Mouse (Mus musculus) small intestine, adult 2 months (tissue): ENCODE measurements around the gene Atp8a2. TPM values are rescaled to one million over a fixed set of nuclear protein-coding genes. Genes with fewer than 3 reads are reported as not detected.

ENCODE experiments used
- H3K27ac ChIP-seq: fragments of 200-500 bp; 2 replicates; pipeline ENCODE4 v1.5.1; 2012; ENCODE audit warnings: low read depth, low read length, control low read depth, inconsistent platforms; ENCODE audit not compliant: insufficient read depth
- H3K27me3 ChIP-seq: fragments of 200-500 bp; 2 replicates; pipeline ENCODE4 v1.6.1; 2012; ENCODE audit warnings: mild to moderate bottlenecking, moderate library complexity, low read length, inconsistent platforms; ENCODE audit not compliant: control insufficient read depth, insufficient read depth
- H3K36me3 ChIP-seq: fragments of 200-500 bp; 2 replicates; pipeline ENCODE4 v1.6.1; 2012; ENCODE audit warnings: mild to moderate bottlenecking, low read length, control low read depth, inconsistent platforms; ENCODE audit not compliant: control insufficient read depth, insufficient read depth
- H3K4me1 ChIP-seq: fragments of 200-500 bp; 2 replicates; pipeline ENCODE4 v1.6.1; 2012; ENCODE audit warnings: low read length, inconsistent platforms, mixed read lengths; ENCODE audit not compliant: control insufficient read depth, insufficient read depth, insufficient read length
- H3K4me3 ChIP-seq: fragments of 200-500 bp; 2 replicates; pipeline ENCODE4 v1.5.1; 2012; ENCODE audit warnings: low read depth, mild to moderate bottlenecking, control low read depth, inconsistent platforms, low read length, moderate library complexity
- CTCF ChIP-seq: fragments of 200-500 bp; IDR thresholded peaks from 2 replicates; pipeline ENCODE4 v1.5.1; 2012; ENCODE audit warnings: low read depth, mild to moderate bottlenecking, control low read depth, inconsistent platforms, low read length, moderate library complexity, mixed read lengths; ENCODE audit not compliant: insufficient replicate concordance, insufficient read length; ENCODE audit errors: extremely low read depth
- POLR2A ChIP-seq: fragments of 200-500 bp; IDR thresholded peaks from 2 replicates; pipeline ENCODE4 v1.6.1; 2012; ENCODE audit warnings: low read depth, mild to moderate bottlenecking, control low read depth, inconsistent platforms, low read length, moderate library complexity
- WGBS: fragments of 180-500 bp; shearing (Covaris S2); methylation state at CpG from one replicate; pipeline ENCODE4 v1.1.7; 2018; 5-methylcytosine and 5-hydroxymethylcytosine counted together
- polyA plus RNA-seq: library from polyadenylated mRNA; depleted of rRNA; stranded (reverse); fragments of >200 nt; gene quantifications from 2 replicates; pipeline ENCODE4 v1.2.3, GENCODE M21; 2012

Gene Atp8a2
- polyA plus RNA-seq, 1 experiment: 3.7 TPM

DNA sequence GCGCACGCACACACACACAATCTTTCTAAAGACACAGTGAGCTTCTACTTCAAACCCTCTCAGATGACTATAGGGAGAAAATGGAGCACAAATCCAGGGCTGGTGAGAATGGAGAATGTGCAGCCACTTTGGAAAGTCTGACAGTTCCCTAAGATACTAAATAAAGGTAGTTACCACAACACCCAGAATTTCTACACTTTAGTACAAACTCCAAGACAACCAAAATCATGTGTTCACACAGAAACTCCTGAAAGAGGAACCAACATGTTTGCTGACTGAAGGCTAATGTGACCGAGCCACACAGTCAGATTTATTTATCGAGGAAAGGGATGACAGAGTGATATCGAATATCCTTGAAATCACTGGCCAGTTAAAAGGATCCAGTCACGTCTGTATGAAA lies 8.0 kb upstream of the Atp8a2 start:
- 89% methylated on average over 6 of the region's 6 CpGs for WGBS
- no peaks in the 10 kb centered on the region for H3K4me1 ChIP-seq
- TF ChIP-seq POLR2A (no peak), CTCF (no peak)
- no peaks in the 10 kb centered on the region for H3K36me3 ChIP-seq
- no peaks in the 10 kb centered on the region for H3K27me3 ChIP-seq
- no peak overlapping the region for H3K27ac ChIP-seq
- H3K4me3 ChIP-seq: no peak overlapping the region

DNA sequence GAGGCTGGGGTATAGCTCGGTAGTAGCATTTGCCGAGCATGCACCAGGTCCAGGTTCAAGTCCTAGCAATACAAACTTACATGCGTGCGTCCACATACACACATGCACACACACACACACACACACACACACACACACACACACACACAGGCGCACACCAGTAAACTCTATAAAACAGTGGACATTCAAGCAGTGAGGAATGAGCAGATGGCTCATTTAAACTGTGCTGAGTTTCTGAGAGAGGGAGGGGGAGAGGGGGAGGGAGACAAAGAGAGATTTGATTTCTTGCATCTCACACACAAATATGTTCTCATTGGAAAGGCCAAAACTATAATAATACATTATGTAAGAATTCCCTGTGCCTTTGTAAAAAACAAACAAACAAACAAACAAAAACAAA lies 980 bp downstream of the Atp8a2 start:
- TF ChIP-seq POLR2A (no peak), CTCF (no peak)
- Histone ChIP-seq H3K27me3 (no peaks in the 10 kb centered on the region), H3K27ac (no peak overlapping the region), H3K4me1 (no peaks in the 10 kb centered on the region), H3K4me3 (no peak overlapping the region), H3K36me3 (no peaks in the 10 kb centered on the region)
- WGBS: 81% methylated on average over 5 of the region's 5 CpGs

DNA sequence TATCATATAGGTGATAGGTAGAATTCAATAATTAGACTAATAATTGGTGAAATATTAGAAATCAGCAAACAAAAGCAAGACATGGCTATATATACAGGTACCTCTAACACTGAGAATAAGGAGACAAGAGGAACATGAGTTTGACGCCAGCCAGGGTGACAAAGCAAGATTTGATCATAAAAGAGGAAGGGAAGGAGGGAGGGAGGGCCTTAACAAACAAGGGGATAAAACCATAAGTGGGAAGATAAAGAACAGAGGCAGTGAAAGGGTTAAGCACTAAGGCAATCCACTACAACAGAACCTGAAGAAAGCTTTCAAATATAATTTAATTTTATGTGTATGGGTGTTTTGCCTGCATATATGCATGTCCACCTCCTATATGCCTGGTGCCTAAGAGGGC lies 2.4 kb downstream of the Atp8a2 start:
- WGBS: 76% methylated on average over 1 of the region's 1 CpGs
- Histone ChIP-seq H3K27ac (no peak overlapping the region), H3K4me1 (no peaks in the 10 kb centered on the region), H3K27me3 (no peaks in the 10 kb centered on the region), H3K4me3 (no peak overlapping the region), H3K36me3 (peaks cover 2% of the 10 kb centered on the region; the same call in 1 of the 2 replicates)
- no peak for TF ChIP-seq POLR2A
- no peak for TF ChIP-seq CTCF

DNA sequence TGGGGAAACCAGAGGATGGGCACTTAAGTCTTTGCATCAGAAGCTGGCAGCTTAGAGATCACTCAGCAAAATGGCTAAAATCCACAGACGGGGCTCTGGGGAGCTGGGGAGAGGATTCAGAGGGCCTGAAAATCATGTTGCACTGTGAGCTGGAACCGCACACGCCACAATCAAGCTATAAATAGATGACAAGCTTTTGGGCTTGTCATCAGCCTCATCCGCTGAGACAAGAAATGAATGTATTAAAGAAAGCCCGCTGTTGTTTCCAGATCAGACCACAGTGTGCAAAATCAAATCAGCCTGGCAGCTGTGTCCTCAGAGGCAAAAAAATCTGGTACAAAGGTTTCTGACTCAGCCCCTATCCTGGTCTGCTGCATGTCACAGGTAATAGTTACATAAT lies 7.2 kb downstream of the Atp8a2 start:
- no peaks in the 10 kb centered on the region for H3K27me3 ChIP-seq
- H3K4me1 ChIP-seq: no peaks in the 10 kb centered on the region
- TF ChIP-seq POLR2A (no peak), CTCF (no peak)
- no peak overlapping the region for H3K4me3 ChIP-seq
- WGBS: 95% methylated on average over 5 of the region's 5 CpGs
- peaks cover 2% of the 10 kb centered on the region; the same call in 1 of the 2 replicates for H3K36me3 ChIP-seq
- no peak overlapping the region for H3K27ac ChIP-seq

DNA sequence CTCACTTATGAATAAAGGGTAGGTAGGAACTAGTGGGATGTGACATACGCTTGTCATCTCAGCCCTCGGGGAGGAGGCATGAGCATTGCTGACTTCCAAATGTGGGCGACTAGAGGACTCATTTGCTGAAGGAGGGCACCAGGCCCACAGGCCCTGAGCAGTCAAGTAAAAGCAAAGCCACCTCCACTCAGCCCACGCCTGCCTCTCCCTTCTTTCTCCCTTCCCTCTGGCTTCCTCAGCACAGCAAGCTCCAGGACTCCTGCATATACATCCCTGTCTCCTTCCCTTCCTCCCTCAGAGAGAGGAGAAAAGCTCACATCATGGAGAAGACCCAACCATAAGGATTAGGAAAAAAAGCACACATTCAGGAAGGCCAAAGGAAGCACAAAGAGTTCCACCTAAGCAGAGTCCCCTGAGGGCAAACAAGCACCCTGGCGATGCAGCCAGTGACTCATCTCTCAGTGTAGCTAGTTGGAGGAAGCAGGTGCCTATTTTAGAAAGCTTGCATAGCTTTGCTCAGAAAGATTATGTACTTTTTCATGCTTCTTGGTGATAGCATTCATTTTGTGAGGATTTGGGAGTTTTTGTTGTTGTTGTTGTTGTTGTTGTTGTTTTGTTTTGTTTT lies 8.7 kb downstream of the Atp8a2 start:
- H3K27me3 ChIP-seq: no peaks in the 10 kb centered on the region

DNA sequence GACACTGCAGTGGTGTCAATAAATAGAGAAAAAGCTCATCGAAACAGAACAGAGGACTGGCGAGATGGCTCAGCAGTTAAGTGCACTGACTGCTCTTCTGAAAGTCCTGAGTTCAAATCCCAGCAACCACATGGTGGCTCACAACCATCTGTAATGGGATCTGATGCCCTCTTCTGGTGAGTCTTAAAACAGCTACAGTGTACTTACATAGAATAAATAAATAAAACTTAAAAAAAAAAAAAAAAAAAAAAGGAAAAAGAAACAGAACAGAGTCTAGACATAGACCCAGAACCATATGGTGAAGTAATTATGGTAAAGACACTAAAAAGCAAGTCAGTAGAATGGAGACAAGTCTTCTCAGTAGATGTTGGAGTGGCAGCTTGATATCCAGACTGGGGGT lies 15.7 kb downstream of the Atp8a2 start:
- TF ChIP-seq CTCF (no peak), POLR2A (no peak)
- H3K4me1 ChIP-seq: peaks cover 10% of the 10 kb centered on the region
- no peak overlapping the region for H3K27ac ChIP-seq
- WGBS: 93% methylated on average over 2 of the region's 2 CpGs
- H3K36me3 ChIP-seq: peaks cover 5% of the 10 kb centered on the region; the same call in 1 of the 2 replicates
- no peak overlapping the region for H3K4me3 ChIP-seq
- H3K27me3 ChIP-seq: no peaks in the 10 kb centered on the region

More for the DNA sequence above, 8.7 kb downstream of the Atp8a2 start:
- 81% methylated on average over 5 of the region's 5 CpGs for WGBS
- TF ChIP-seq POLR2A: no peak
- no peak for TF ChIP-seq CTCF
- no peak overlapping the region for H3K27ac ChIP-seq
- H3K36me3 ChIP-seq: peaks cover 2% of the 10 kb centered on the region; the same call in 1 of the 2 replicates
- H3K4me1 ChIP-seq: no peaks in the 10 kb centered on the region
- H3K4me3 ChIP-seq: no peak overlapping the region

DNA sequence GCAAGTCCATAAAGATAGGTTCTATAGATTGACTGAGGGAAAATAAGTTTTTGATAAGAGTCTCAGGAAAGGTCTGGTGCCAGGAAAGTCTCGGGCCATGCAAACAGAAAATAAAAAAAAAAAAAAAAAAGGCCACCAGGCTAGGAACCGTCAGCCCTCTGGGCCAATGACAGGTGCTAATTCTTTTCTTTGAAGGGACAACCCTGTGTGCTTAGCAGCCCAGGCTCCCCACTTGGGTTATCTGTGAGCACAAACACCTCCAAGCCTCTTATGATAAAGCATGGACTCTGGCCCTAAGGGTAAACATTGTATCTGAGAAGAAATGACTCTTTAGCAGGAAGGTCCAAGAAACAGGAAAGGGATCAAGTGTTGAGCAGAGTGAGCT lies 18.4 kb downstream of the Atp8a2 start:
- peak overlapping the region; percentile 88 for H3K27ac ChIP-seq
- WGBS: 19% methylated on average over 2 of the region's 2 CpGs
- H3K36me3 ChIP-seq: peaks cover 5% of the 10 kb centered on the region; the same call in 1 of the 2 replicates
- peak overlapping the region; percentile 36; the same call in 1 of the 2 replicates for H3K4me3 ChIP-seq
- TF ChIP-seq POLR2A (no peak), CTCF (no peak)
- H3K27me3 ChIP-seq: no peaks in the 10 kb centered on the region
- H3K4me1 ChIP-seq: peaks cover 11% of the 10 kb centered on the region
